Mouse (Mus musculus) bone marrow, adult 2 months (tissue): ENCODE data around the gene Car2.

Source experiments
- CTCF ChIP-seq: fragments of 200-500 bp; IDR thresholded peaks from 2 replicates; pipeline ENCODE4 v1.5.1; 2011; ENCODE audit warnings: low read length, control low read depth; ENCODE audit not compliant: control insufficient read depth, insufficient read depth
- POLR2A ChIP-seq: fragments of 200-500 bp; IDR thresholded peaks from 2 replicates; pipeline ENCODE4 v1.6.1; 2011; ENCODE audit warnings: low read depth, mild to moderate bottlenecking, control low read depth, low read length, borderline replicate concordance; ENCODE audit not compliant: control insufficient read depth

GRCm38 (mm10) chr3:14950031-14950430 lies 64.0 kb downstream of the Car2 start:
- TF ChIP-seq CTCF (no peak), POLR2A (no peak)
